Mouse (Mus musculus) layer of hippocampus, postnatal 10 days (tissue): Measurements from ENCODE around the gene Nkain4. TPM values are rescaled to one million over a fixed set of nuclear protein-coding genes. Genes with fewer than 3 reads are reported as not detected.

ENCODE experiments used
- DNase-seq, 2 experiments: peaks; one replicate each; pipeline ENCODE4 v3.0.0; 2021; ENCODE audit warnings: low spot score in 2 of 2
- microRNA-seq, 2 experiments: library from miRNA; unstranded; fragments of <30 nt; microRNA quantifications; one replicate each; pipeline ENCODE4 v1.2.0; 2021
- total RNA-seq, 2 experiments: library from RNA; stranded (reverse); gene quantifications; 2 replicates each; pipeline ENCODE4 v1.2.3; 2021

The Nkain4 gene
- total RNA-seq, 2 experiments from 2014 or later: 44.2 to 57.0 TPM

DNA sequence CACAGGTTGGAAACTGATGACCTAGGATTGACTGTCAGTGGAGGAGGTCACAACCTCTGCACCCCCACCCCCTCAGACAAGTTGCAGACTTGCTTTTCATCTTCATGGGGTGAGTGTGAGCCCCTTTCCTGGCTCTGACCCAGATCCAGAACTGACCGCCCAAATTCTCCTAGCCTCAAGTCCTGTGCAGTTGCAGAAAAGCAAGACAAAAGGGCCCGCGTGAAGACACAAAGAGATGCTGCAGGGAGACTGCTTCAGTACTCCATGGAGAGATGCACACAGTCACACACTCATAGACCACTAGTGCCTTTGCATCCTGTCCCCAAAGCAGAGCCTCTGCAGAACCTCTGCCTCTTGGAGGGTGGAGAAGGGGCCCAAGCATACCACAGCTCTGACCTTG lies 59.2 kb downstream of the Nkain4 start:
- peak in 1 of 2 experiments; percentile 29 for DNase-seq

DNA sequence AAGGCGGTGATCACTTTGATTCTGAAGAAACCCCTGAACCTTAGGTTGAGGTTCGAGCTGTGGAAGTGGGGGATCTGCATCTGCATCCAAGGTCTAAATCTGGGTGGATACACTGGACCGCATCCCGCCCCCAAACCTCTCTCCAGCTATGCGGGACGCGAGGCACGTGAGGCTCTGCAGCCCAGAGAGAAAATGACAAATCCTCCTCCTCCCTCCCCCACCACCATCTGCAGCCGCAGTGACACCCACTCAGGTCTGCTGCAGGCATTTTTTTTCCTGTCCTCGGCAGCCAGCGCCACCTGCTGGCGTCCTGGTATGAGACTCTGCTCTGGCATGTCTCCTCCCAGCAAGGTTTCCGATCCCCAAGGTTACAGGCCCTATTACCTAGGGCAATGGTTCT lies 59.8 kb downstream of the Nkain4 start:
- DNase-seq: peak; percentile 90 to 91

DNA sequence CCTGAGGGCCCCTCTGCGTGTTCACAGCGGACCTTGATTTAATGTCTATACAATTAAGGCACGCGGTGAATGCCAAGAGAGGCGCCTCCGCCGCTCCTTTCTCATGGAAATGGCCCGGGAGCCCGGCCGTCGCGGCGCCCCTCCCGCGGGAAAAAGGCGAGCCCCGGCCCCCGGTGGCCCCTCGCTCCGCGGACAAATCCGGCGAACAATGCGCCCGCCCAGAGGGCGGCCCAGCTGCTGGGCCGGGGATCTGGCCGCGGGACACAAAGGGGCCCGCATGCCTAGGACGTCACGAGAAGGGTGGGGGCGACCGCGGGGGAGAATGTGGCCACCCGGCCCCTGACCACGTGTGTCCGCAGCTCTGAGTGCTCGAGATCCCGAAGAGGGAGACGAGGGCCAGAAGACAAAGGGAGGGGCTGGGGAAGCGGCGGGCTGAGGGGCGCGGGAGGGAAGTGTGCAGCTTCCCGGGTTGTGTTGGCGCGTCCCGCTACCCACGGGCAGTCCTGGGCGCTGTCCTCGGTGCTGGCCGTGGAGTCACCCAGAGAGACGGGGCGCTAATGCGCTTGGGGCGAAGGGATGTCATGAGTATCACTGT lies 60.4 kb downstream of the Nkain4 start:
- peak; percentile 51 to 68 for DNase-seq

DNA sequence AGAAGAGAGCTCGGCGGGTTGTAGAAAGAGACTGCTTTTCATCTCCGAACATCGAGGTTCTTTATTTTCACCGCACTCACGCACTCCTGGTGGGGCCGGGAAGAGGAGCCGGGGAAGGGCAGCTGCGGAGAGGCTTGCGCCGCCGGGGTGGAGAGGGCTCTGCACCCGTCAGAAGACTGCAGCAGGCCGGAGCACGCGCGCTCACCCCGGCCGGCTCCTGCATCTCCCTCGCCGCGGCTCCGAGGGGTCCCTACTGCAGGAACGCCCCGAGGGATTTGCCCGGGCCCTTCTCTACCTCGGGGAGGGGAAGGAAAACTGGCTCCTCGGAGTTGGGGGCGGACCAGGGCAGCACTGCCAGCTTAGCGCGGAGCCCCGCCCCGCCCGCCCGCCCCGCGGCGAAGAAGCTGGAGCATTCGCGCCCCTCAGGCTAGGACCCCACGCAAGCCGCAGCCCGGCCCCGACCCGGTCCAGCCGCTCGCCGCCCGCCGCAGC lies 60.9 kb downstream of the Nkain4 start:
- peak; percentile 48 to 67 for DNase-seq

DNA sequence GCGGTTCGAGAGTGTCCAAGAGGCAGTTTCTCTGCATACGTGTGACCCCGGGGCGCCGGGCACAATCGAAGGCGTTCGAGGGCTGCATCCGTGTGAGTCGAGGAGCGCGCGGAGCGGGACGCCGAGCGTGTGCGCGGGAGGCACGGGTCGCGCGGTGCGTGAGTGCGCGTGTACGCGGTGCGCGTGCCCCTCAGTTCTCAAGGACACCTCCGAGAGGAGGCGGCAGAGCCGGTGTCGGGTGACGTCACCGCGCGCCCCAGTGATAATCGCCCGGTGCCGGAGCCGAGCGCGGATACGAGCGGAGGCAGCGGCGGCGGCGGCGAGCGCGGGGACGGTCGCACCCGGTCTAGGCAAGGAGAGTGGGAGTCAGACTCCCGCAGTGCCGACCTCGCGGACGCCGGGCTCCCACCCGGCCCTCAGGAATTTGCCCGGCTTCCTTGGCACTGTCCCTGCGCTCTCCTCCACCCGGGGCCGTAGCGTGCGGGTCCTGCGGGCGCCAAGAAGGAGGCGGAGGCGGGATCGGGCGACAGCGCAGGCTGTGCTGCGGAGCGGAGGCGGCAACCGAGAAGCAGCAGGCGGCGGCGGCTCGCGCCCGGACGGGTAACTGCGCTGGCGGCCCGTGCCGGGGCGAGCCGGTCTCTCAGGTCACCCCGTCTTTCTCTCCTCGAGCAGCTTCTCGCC lies 61.5 kb downstream of the Nkain4 start:
- peak; percentile 86 to 92 for DNase-seq

DNA sequence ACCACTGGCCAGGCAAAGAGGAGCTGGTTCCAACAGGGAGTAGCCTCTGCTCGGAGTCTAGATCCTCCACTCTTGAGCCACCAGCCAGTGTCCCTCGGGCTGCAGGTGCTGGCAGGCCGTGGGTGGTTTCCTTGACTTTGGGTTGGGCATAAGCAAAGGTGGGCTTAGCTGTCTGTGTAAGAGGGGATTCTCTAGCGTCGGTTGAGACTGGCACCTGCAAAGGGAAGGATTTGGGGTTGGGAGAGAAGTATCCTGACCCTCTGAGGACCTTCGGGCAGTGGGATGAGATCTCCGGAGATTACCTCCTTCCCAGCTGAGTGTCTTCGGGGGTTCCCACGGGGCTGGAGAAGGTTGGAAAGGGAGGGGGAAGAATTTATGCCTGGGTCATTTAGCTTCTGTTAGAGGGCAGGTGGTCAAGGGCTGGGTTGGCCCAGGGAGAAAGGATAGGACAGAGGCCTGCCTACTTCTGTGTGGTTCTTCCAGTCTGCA lies 62.6 kb downstream of the Nkain4 start:
- no peak for DNase-seq

DNA sequence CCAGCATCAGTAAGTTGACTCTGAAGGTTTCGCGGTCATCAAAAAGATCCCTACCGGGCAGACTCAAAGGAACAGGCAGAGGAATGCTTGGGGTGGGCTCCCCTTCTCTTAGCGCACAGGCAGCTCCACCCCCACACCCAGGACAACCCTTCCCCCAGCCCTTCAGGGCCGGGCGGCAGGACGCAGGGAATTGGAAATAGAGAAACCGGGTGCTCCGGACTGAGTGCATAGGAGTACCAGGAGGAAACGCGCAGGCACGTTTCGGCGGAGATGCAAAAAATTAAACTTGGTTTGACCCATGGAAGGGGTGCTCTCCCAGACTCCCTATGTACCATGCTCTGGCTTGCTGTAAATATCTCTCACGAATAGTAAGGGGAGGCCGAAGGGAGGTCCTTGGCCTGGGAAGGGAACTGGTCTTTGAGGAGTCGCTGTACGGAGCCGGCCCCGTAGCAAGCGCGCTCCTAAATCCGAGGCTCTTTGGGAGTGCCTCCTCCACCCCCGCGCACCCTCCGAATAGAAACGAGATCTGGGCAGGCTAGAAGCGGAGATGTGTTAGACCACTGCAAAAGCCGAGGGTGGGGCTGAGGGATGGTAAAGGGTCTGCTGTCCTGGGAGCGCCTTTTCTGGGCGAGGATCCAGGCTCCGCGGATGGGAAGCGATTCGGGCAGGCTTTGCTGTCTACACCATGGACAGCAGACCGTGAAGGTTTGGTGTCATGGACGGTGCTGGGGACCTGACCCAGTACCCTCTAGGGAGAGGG lies 63.2 kb downstream of the Nkain4 start:
- peak; percentile 58 to 67 for DNase-seq

DNA sequence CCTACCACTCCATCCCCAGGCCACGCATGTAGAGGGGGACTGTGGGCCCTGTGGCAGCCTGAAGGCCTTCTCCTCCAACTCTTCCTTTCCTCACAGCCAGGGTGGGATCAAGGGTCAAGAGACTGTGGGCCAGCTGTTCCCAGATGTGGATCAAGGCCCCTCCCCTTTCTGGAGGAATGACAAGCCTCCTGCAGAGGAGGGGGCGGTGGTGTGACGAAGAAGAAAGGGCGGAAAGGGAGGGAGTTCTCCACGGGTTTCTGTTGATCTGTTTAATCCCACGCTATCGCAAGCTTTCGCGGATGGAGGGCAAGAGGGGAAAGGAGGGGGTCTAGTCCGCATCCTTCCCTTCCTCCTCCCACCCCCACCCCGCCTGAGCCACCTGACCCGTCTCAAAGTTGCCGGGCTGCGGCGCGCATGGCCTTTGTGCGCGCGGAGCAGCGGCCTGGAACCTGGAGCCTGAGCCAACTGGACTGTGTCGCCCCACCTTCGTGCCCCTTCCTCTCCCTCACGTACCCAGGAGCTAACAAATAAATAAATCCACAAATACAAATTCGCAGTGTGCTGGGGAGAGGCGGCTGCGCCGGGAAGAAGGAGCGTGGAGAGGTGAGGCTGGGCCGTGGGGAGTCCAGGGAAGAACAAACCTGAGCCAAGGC lies 64.0 kb downstream of the Nkain4 start:
- DNase-seq: no peak

DNA sequence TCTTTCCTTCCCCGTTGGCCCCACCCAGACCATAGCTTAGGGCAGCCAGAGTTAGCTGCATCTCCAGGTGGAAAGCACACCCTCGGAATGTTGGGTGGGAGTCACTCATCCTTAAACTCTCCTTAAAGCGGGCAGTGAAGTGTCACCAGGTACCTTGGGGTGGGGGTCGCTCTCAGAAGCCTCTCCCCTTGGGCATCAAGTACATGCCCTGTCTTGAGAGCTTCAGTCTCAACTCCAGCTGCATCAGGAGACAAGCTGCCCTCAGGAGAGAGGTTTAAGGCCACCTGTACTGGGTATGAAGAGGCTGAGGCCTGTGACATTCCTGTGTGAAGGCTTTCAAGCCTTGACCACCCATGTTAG lies 64.6 kb downstream of the Nkain4 start:
- no peak for DNase-seq

DNA sequence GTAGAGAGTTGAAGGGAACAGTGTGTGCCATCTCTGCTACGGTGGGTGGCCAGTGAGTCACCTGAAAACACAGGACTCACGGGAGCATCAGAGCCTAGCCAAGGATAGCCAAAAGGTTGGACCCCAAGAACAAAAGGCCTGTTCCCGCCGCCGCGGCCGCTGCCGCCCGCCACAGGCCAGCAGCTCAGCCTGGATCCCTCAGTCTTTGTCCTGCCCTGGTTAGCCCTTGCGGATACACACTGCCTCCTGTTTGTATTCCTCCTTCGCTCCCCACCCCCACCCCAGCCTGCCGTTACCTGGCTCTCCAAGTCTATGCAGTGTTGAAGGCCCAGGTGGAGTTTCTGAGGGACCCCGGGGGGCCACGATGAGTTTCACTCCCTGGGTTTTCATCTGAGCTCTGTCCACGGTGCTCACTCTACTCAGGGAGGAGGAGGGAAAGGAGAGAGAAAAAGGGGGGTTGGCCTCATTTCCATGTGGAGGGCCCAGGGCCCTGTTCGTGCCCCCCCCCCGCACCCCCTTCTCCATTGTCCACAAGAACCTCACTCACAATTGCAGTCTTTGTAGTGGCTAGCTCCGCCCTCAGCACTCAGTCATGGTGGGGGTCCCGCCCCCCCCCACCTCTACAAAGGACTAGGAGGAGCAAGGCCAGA lies 65.1 kb downstream of the Nkain4 start:
- no peak for DNase-seq

DNA sequence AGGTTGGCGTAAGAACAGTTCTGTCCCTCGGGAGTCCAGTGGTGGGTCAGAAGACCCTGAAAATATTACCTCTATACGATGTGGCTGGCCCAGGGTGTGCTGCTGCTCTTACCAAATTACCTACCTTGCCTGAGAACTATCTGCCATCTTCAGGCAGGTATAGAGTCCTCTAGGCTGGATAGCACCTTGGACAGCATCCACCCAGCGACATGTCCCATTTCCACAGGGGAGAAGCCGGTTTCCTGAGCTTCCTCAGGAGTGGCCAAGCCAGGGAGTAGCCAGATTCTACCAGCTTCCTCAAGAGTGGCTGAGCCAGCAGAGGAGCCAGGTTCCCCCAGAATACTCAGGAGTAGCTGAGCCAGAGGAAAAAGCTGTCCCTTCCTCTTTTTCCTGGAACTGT lies 69.2 kb downstream of the Nkain4 start:
- no peak for DNase-seq

Small RNA genes lying within 50 kb of the gene (microRNA-seq; reads per million reads assigned to microRNA genes)
- gene Mir124a-3: 0.89 to 2.2 reads per million in 2 experiments

Other genes with a start within 250 kb of the Nkain4 start
- 10 to 100 TPM; 58.4 to 61.8 TPM for gene Dido1, start 244.7 kb downstream of the Nkain4 start, total RNA-seq
- 10 to 100 TPM; 62.6 to 63.7 TPM for gene Gid8, start 244.6 kb downstream of the Nkain4 start, total RNA-seq
- gene Slc17a9, start 229.4 kb downstream of the Nkain4 start, total RNA-seq: under 1 TPM; 0.47 to 0.53 TPM
- gene Bhlhe23, start 177.8 kb downstream of the Nkain4 start, total RNA-seq: under 1 TPM in 1 of 2 experiments, not detected in 1; 0.14 TPM
- 10 to 100 TPM; 61.8 to 64.6 TPM for gene Ythdf1, start 33.8 kb downstream of the Nkain4 start, total RNA-seq
- gene Birc7, start 25.7 kb downstream of the Nkain4 start, total RNA-seq: not detected
- 100 to 1,000 TPM; 114 to 118 TPM for gene Arfgap1, start 12.5 kb upstream of the Nkain4 start, total RNA-seq
- gene Col20a1, start 31.8 kb upstream of the Nkain4 start, total RNA-seq: 1 to 10 TPM; 1.0 to 1.2 TPM
- 10 to 100 TPM; 32.4 to 33.7 TPM for gene Chrna4, start 88.8 kb upstream of the Nkain4 start, total RNA-seq
- 100 to 1,000 TPM; 213 to 234 TPM for gene Kcnq2, start 180.6 kb upstream of the Nkain4 start, total RNA-seq
- gene Eef1a2, start 202.3 kb upstream of the Nkain4 start, total RNA-seq: 100 to 1,000 TPM; 674 to 713 TPM
- gene Ppdpf, start 232.5 kb upstream of the Nkain4 start, total RNA-seq: 100 to 1,000 TPM; 135 to 146 TPM
- gene Ptk6, start 248.1 kb upstream of the Nkain4 start, total RNA-seq: not detected